Mouse (Mus musculus) liver, postnatal 0 days (tissue): ENCODE data around the gene Orc1. TPM values are rescaled to one million over a fixed set of nuclear protein-coding genes. Genes with fewer than 3 reads are reported as not detected.
A peak's percentile ranks its signal among the peaks of the same experiment; 100 is the strongest.

Source experiments
- ATAC-seq: fragments of 200-750 bp; cut with Nextera tagmentation; 2 replicates; pipeline ENCODE4 v1.8.0; 2017; ENCODE audit warnings: mild to moderate bottlenecking, moderate library complexity
- DNase-seq: peaks from one replicate; pipeline ENCODE4 v3.0.0-alpha.2; 2016
- H3K27ac ChIP-seq: fragments of 300-500 bp; sonication (generic); 2 replicates; pipeline ENCODE4 v1.5.1; 2014; ENCODE audit warnings: antibody characterized with exemption, moderate library complexity, mild to moderate bottlenecking, low read depth
- H3K27me3 ChIP-seq: fragments of 300-500 bp; sonication (generic); 2 replicates; pipeline ENCODE4 v1.6.1; 2014; ENCODE audit warnings: low read length, control low read depth, mixed read lengths; ENCODE audit not compliant: insufficient read depth
- H3K36me3 ChIP-seq: fragments of 300-500 bp; sonication (generic); replicated peaks from 2 replicates; pipeline ENCODE4 v1.6.1; 2014; ENCODE audit warnings: mild to moderate bottlenecking, control low read depth, low read length, moderate library complexity, mixed read lengths; ENCODE audit not compliant: insufficient read depth
- H3K4me1 ChIP-seq: fragments of 300-500 bp; sonication (generic); 2 replicates; pipeline ENCODE4 v1.6.1; 2014; ENCODE audit warnings: antibody characterized with exemption, mild to moderate bottlenecking, control low read depth; ENCODE audit not compliant: insufficient read depth
- H3K4me2 ChIP-seq: fragments of 300-500 bp; sonication (generic); 2 replicates; pipeline ENCODE4 v1.6.1; 2014; ENCODE audit warnings: low read depth, mild to moderate bottlenecking, low read length, moderate library complexity, mixed read lengths
- H3K4me3 ChIP-seq: fragments of 300-500 bp; sonication (generic); 2 replicates; pipeline ENCODE4 v1.5.1; 2014; ENCODE audit warnings: low read depth, low read length
- H3K9ac ChIP-seq: fragments of 300-500 bp; sonication (generic); replicated peaks from 2 replicates; pipeline ENCODE4 v1.6.1; 2014; ENCODE audit warnings: mild to moderate bottlenecking, moderate library complexity
- H3K9me3 ChIP-seq: fragments of 300-500 bp; sonication (generic); 2 replicates; pipeline ENCODE4 v1.6.1; 2016; ENCODE audit warnings: mild to moderate bottlenecking, control low read depth, low read length, mixed read lengths
- CTCF ChIP-seq: sonication (generic); IDR thresholded peaks from 2 replicates; pipeline ENCODE4 v1.5.1; 2016; ENCODE audit warnings: antibody characterized with exemption, low read depth
- EP300 ChIP-seq: IDR thresholded peaks from 2 replicates; pipeline ENCODE4 v1.6.1; 2016; ENCODE audit warnings: antibody characterized with exemption, low read depth, mild to moderate bottlenecking
- WGBS: fragments of 180-500 bp; shearing (Covaris S2); extraction: QIAGEN DNeasy Blood & Tissue Kit; methylation state at CpG from one replicate; pipeline ENCODE4 v1.1.7; 2014; ENCODE audit not compliant: insufficient replicate concordance; 5-methylcytosine and 5-hydroxymethylcytosine counted together
- polyA plus RNA-seq: library from polyadenylated mRNA; unstranded; fragments of >200 nt; fragmentation: Nextera tagmentation; extraction: Ambion mirVana; gene quantifications from 2 replicates; pipeline ENCODE4 v1.2.1, GENCODE M21; 2015

Orc1 gene
- polyA plus RNA-seq, 1 experiment from 2014 or later = 8.2 TPM

DNA sequence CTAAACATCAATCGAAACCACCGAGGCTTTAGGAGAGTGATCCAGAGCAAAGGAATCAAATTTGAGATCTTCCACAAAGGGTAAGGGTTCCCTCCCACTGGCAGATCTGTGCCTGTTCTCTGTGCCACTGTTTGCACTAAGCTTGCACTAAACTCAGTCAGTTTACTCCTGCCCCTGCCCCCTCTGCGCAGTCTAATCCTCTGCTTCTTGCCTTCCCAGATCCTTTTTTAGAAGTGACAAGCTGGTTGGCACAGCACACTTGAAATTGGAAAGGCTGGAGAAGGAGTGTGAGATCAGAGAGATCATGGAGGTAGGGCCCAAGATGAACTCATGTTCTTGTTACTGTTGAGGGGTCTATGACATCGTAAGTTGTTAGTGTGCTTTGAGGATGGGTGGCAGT lies 52.4 kb downstream of the Orc1 start:
- ATAC-seq = no peak
- H3K36me3 ChIP-seq = peaks cover 64% of the 10 kb centered on the region
- no peak overlapping the region for H3K27ac ChIP-seq
- WGBS = 88% methylated on average over 4 of the region's 4 CpGs
- H3K27me3 ChIP-seq = no peaks in the 10 kb centered on the region
- no peak overlapping the region for H3K9ac ChIP-seq
- no peaks in the 10 kb centered on the region for H3K9me3 ChIP-seq
- no peak for TF ChIP-seq CTCF
- no peak for TF ChIP-seq EP300
- DNase-seq = no peak
- no peak overlapping the region for H3K4me3 ChIP-seq
- H3K4me1 ChIP-seq = no peaks in the 10 kb centered on the region
- no peak overlapping the region for H3K4me2 ChIP-seq

DNA sequence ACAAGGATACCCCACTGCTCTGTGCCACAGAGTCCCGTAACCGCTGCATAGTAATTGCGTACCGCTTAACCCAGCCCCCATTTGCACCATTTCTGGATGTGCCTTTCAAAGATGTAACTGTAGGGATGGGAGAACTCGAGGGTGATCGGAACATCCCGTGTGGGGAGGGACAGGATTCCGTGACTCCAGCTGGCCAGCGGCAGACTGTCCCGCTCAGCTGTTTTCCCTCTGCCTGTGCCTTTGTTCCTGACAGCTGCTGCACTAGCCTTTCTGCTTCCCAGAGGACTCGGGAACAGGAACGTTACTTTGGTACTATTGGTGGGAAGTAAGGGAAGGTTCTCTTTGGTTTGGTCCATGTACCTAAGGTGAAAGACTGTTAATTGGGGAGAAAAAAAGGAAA lies 54.5 kb downstream of the Orc1 start:
- ATAC-seq (no peak), DNase-seq (no peak)
- no peaks in the 10 kb centered on the region for H3K9me3 ChIP-seq
- TF ChIP-seq CTCF (no peak), EP300 (no peak)
- no peaks in the 10 kb centered on the region for H3K4me1 ChIP-seq
- H3K27ac ChIP-seq = no peak overlapping the region
- H3K9ac ChIP-seq = no peak overlapping the region
- H3K4me2 ChIP-seq = no peak overlapping the region
- WGBS = 85% methylated on average over 12 of the region's 12 CpGs
- H3K36me3 ChIP-seq = peaks cover 48% of the 10 kb centered on the region
- H3K4me3 ChIP-seq = no peak overlapping the region
- H3K27me3 ChIP-seq = no peaks in the 10 kb centered on the region

DNA sequence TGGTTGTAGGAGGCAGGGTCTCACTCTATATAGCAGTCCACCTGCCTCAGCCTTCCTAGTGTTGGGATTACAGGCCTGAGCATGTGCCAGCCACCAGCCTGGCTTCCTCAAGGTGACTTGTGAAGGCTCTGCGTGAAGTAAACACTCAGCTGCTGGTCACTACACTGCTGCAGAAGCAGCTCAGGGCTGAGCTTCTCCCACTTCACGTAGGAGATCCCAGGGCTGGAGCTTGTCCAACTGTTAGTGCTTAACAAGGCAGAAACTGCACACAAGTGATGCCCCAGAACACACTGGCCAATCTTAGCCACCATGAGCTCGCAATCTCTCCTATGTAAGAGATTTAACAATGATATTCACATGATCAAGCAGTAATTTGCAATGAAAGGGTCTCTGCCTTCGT lies 55.5 kb downstream of the Orc1 start:
- no peak overlapping the region for H3K9ac ChIP-seq
- H3K4me3 ChIP-seq = no peak overlapping the region
- DNase-seq = no peak
- WGBS = 82% methylated on average over 4 of the region's 4 CpGs
- H3K9me3 ChIP-seq = no peaks in the 10 kb centered on the region
- no peaks in the 10 kb centered on the region for H3K4me1 ChIP-seq
- H3K27me3 ChIP-seq = no peaks in the 10 kb centered on the region
- peaks cover 45% of the 10 kb centered on the region for H3K36me3 ChIP-seq
- no peak for TF ChIP-seq EP300
- no peak overlapping the region for H3K27ac ChIP-seq
- H3K4me2 ChIP-seq = no peak overlapping the region
- no peak for ATAC-seq

DNA sequence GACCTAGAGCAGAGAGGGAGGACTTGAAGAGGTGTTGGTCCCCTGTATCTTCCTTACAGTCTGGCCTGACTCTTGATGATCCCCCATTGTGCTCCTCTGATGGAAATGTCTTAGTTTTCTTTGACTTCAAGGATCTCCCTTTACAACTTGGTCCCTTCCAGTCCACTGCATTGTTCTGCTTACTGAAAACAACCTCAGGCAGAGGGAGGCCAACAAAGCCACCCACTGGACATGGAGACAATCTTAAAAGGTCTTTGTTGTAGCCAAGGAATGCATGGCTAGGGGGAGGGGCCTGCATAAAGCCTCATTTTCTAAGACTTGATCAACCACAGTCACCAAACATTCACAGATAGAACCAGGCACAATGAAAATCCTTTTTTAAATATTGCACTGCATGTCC lies 55.9 kb downstream of the Orc1 start:
- Histone ChIP-seq H3K4me3 (no peak overlapping the region), H3K36me3 (peaks cover 41% of the 10 kb centered on the region)

DNA sequence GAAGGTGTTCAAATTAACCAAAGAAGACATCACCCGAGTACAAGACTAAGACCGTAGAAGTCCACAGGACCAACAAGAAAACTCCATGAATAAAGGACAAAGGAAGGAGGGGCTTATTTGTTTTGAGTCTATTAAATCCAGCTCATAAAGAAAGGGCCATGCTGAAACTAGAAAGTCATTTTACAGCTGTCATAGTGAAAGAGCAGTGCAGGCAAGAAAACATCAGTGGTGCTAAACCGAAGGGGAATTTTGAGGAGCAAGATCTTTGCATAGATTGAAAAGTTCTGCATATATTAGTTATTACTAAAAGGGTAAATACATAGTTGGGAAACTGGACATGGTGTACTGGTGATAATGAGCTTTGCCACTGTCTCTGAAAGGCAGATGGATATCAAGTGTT lies 58.5 kb downstream of the Orc1 start:
- no peak overlapping the region for H3K4me3 ChIP-seq
- 85% methylated on average over 3 of the region's 3 CpGs for WGBS

More for the DNA sequence above, 55.9 kb downstream of the Orc1 start:
- no peak overlapping the region for H3K27ac ChIP-seq
- no peak for ATAC-seq
- no peak for DNase-seq
- no peak overlapping the region for H3K4me2 ChIP-seq
- H3K9me3 ChIP-seq = no peaks in the 10 kb centered on the region
- no peak overlapping the region for H3K9ac ChIP-seq
- no peaks in the 10 kb centered on the region for H3K4me1 ChIP-seq
- TF ChIP-seq CTCF (no peak), EP300 (no peak)
- no peaks in the 10 kb centered on the region for H3K27me3 ChIP-seq

DNA sequence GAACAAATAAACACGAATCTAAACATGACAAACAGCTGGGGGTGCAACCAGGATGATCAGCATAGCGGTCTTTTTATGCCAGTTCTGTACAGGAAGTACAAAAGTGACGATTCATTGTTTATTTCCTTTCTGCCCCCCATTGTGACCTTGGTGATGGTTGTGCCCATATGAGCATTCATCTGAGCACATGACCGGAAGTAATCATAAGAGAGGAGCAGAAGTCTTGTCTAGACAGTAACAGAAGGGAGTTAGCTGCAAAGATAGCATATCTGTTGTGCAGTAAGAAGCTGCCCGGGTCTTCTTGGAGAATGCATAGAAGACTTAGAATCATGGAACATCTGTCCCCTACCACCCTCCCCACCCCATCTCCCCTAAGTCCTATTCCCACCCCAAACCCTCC lies 59.5 kb downstream of the Orc1 start:
- H3K27ac ChIP-seq = no peak overlapping the region
- H3K9ac ChIP-seq = no peak overlapping the region
- TF ChIP-seq EP300 (0 out of 2 replicates have a peak, but pooled peaks have one; percentile 14), CTCF (no peak)
- H3K9me3 ChIP-seq = no peaks in the 10 kb centered on the region
- no peak overlapping the region for H3K4me2 ChIP-seq
- peak; percentile 45; the same call in 1 of the 2 replicates for ATAC-seq
- no peaks in the 10 kb centered on the region for H3K27me3 ChIP-seq
- H3K36me3 ChIP-seq = peaks cover 17% of the 10 kb centered on the region
- no peaks in the 10 kb centered on the region for H3K4me1 ChIP-seq
- H3K4me3 ChIP-seq = no peak overlapping the region
- DNase-seq = no peak
- 36% methylated on average over 5 of the region's 5 CpGs for WGBS

More for the DNA sequence above, 58.5 kb downstream of the Orc1 start:
- no peaks in the 10 kb centered on the region for H3K9me3 ChIP-seq
- no peak for TF ChIP-seq EP300
- TF ChIP-seq CTCF = no peak
- no peak for DNase-seq
- H3K4me2 ChIP-seq = no peak overlapping the region
- no peaks in the 10 kb centered on the region for H3K27me3 ChIP-seq
- H3K36me3 ChIP-seq = peaks cover 23% of the 10 kb centered on the region
- H3K4me1 ChIP-seq = no peaks in the 10 kb centered on the region
- H3K9ac ChIP-seq = no peak overlapping the region
- H3K27ac ChIP-seq = no peak overlapping the region
- no peak for ATAC-seq

DNA sequence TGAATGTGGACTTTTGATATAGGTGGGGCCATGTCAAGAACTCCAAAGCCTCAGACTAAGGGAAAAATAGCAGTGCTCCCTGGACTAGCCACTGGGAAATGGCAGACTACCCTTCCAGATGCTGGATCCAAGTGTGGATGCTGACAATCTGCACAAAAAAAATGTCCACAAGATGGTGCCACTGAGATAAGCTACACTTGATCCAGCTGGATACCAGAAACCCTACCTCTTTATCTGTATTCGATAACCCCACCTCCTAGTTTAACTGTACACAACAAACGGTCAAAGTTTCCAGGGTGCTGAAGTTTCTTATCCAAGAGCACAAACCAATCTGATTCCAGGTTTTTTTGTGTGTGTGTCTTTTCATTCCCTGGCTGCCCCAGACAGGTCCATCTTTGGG lies 85.2 kb downstream of the Orc1 start:
- Histone ChIP-seq H3K27ac (no peak overlapping the region), H3K4me1 (no peaks in the 10 kb centered on the region), H3K36me3 (no peaks in the 10 kb centered on the region), H3K9ac (no peak overlapping the region), H3K9me3 (no peaks in the 10 kb centered on the region), H3K4me2 (no peak overlapping the region), H3K27me3 (no peaks in the 10 kb centered on the region), H3K4me3 (no peak overlapping the region)
- ATAC-seq = peak; percentile 67
- DNase-seq = peak; percentile 36
- TF ChIP-seq EP300 (no peak), CTCF (peak; percentile 68)
- 27% methylated on average over 2 of the region's 2 CpGs for WGBS

Other genes with a start within 250 kb of the Orc1 start
- 0.26 and 0.52 TPM in 2 replicates for gene Shisal2a, start 196.1 kb upstream of the Orc1 start, polyA plus RNA-seq
- gene Gpx7, start 172.5 kb upstream of the Orc1 start, polyA plus RNA-seq = 14.5 and 15.6 TPM in 2 replicates
- 29.1 and 30.9 TPM in 2 replicates for gene Tut4, start 120.0 kb upstream of the Orc1 start, polyA plus RNA-seq
- 22.9 and 23.8 TPM in 2 replicates for gene Prpf38a, start 87 bp upstream of the Orc1 start, polyA plus RNA-seq
- gene Cc2d1b, start 40.5 kb downstream of the Orc1 start, polyA plus RNA-seq = 5.7 and 6.5 TPM in 2 replicates
- 0.37 and 0.49 TPM in 2 replicates for gene 3110021N24Rik, start 140.2 kb downstream of the Orc1 start, polyA plus RNA-seq
- 0.95 and 0.97 TPM in 2 replicates for gene Zfyve9, start 201.4 kb downstream of the Orc1 start, polyA plus RNA-seq